Mouse (Mus musculus) stomach, embryonic 15.5 days (tissue): ENCODE measurements around the gene Bhmt2. TPM values are rescaled to one million over a fixed set of nuclear protein-coding genes. Genes with fewer than 3 reads are reported as not detected.

Source experiments
- ATAC-seq: fragments of 200-750 bp; cut with Nextera tagmentation; 2 replicates; pipeline ENCODE4 v1.8.0; 2017; ENCODE audit warnings: low read depth, moderate number of reproducible peaks, moderate TSS enrichment; ENCODE audit not compliant: insufficient read depth, low FRiP score
- H3K27ac ChIP-seq: fragments of 300-500 bp; sonication (generic); 2 replicates; pipeline ENCODE4 v1.5.1; 2015; ENCODE audit warnings: mild to moderate bottlenecking, inconsistent platforms
- H3K27me3 ChIP-seq: fragments of 300-500 bp; sonication (generic); replicated peaks from 2 replicates; pipeline ENCODE4 v1.6.1; 2015; ENCODE audit warnings: inconsistent platforms
- H3K36me3 ChIP-seq: fragments of 300-500 bp; sonication (generic); 2 replicates; pipeline ENCODE4 v1.6.1; 2015; ENCODE audit warnings: inconsistent platforms
- H3K4me1 ChIP-seq: fragments of 300-500 bp; sonication (generic); 2 replicates; pipeline ENCODE4 v1.6.1; 2015; ENCODE audit warnings: inconsistent platforms
- H3K4me2 ChIP-seq: fragments of 300-500 bp; sonication (generic); 2 replicates; pipeline ENCODE4 v1.6.1; 2015; ENCODE audit warnings: mild to moderate bottlenecking, inconsistent platforms
- H3K4me3 ChIP-seq: fragments of 300-500 bp; sonication (generic); replicated peaks from 2 replicates; pipeline ENCODE4 v1.5.1; 2015; ENCODE audit warnings: inconsistent platforms
- H3K9ac ChIP-seq: fragments of 300-500 bp; sonication (generic); 2 replicates; pipeline ENCODE4 v1.6.1; 2015; ENCODE audit warnings: inconsistent platforms
- H3K9me3 ChIP-seq: fragments of 300-500 bp; sonication (generic); 2 replicates; pipeline ENCODE4 v1.6.1; 2016; ENCODE audit warnings: inconsistent platforms
- WGBS: fragments of 180-500 bp; shearing (Covaris S2); methylation state at CpG from one replicate; pipeline ENCODE4 v1.1.7; 2015; 5-methylcytosine and 5-hydroxymethylcytosine counted together
- polyA plus RNA-seq: library from polyadenylated mRNA; unstranded; fragments of >200 nt; fragmentation: Nextera tagmentation; extraction: Ambion mirVana; gene quantifications from 2 replicates; pipeline ENCODE4 v1.2.1, GENCODE M21; 2015

The Bhmt2 gene
- polyA plus RNA-seq, 1 experiment from 2014 or later, result 2.2 TPM

DNA sequence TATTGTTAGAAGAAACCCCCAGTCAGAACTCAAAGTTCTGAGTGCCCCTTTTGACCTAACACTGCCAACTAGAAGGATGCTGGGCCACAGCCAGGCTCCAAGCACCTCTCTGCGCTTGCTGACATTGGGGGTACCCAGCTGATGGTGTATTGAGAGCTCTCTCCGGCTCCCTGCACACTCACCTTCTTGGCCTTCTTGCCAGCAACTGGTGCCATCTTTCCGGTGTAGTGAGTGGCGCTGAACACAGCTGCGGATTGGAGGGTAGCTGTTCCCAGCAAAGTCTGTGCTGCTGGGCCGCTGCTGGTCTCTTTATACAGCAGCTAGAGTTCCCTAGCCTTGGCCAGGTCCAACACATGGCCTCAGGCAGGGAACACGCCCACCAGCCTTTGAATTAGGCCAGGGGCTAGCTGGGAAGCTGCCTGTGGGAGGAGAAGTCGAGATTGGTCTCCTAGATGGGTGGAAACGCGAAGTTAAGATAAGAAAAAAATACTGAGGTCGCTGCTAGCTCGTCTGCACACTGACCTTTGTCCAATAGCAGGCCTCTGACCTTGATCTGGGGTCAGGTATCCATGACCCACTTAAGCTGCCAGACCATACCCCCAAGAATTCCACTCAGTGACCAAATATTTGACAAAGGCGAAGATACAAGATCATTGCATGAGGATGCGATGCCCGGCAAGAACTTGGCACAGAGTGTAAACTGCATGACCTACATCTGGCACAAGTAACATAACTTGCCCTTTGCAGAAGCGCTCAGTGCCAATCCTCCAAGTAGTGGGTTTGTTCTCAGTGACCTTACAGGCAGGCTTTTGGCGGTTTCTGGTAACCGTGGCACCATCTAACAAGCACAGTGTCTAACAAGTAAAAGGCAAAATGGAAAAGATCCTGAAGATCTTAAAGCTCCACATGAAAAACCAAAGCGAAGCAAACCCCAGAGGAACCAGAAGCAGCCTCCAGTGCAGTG is 36.5 kb downstream of the Bhmt2 start, which contains the start of gene Bhmt:
Bhmt (minus strand) TSS at position 680 of the 964 bp plus-strand sequence.
- no peak within 1 kb of the TSS for H3K27ac ChIP-seq
- no peaks in the 10 kb centered on the region for H3K36me3 ChIP-seq
- H3K27me3 ChIP-seq, result no peaks in the 10 kb centered on the region
- H3K9me3 ChIP-seq, result no peaks in the 10 kb centered on the region
- 63% methylated on average over 19 of the region's 19 CpGs for WGBS
- ATAC-seq, result no peak
- H3K9ac ChIP-seq, result no peak within 1 kb of the TSS
- no peak within 1 kb of the TSS for H3K4me3 ChIP-seq
- H3K4me2 ChIP-seq, result no peak within 1 kb of the TSS
- H3K4me1 ChIP-seq, result no peaks in the 10 kb centered on the region

DNA sequence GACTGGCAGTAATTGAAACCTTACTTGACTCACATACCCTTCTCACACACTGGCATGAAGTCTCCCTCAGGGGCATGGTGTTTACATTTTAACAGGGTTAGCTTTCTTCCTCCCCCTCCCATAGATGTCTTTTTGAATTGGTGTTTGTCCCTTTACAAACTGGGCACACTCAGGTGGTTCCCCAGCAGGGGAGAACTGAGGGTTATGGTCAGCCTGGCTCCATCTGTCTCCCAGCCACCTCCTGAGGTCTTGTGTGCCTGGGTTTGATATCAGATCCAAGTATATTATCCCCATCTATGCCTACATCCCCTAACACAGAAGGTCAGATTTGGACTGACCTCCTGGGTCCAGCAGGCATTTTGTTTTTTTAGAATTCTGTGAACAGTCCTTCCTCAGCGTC is 37.5 kb downstream of the Bhmt2 start:
- Histone ChIP-seq H3K9me3 (no peaks in the 10 kb centered on the region), H3K27me3 (no peaks in the 10 kb centered on the region), H3K4me3 (no peak overlapping the region), H3K4me2 (no peak overlapping the region), H3K27ac (no peak overlapping the region), H3K4me1 (no peaks in the 10 kb centered on the region), H3K9ac (no peak overlapping the region), H3K36me3 (no peaks in the 10 kb centered on the region)
- no peak for ATAC-seq
- 67% methylated on average over 1 of the region's 1 CpGs for WGBS

DNA sequence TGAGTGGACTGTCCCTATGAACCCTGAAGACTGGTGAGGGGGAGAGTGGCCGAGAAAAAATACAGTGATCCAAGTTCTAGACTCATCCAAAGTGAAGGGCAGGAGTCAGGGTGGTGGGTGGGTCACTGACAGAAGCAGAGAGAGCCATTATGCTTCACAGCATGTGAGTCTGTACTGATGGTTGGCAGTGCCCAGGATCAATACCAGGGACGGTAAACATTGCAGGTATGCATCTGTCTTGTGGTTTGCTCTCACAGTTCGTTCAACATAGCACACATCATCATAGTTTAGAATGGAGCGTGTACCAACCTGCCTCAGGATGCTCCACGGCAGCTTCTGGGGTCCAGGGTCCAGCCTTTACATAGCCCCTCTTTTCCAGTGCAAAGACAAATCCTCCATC is 41.2 kb downstream of the Bhmt2 start:
- no peak overlapping the region for H3K27ac ChIP-seq
- no peaks in the 10 kb centered on the region for H3K9me3 ChIP-seq
- no peak overlapping the region for H3K4me2 ChIP-seq
- no peaks in the 10 kb centered on the region for H3K27me3 ChIP-seq
- H3K9ac ChIP-seq, result no peak overlapping the region
- no peaks in the 10 kb centered on the region for H3K36me3 ChIP-seq
- no peak overlapping the region for H3K4me3 ChIP-seq
- H3K4me1 ChIP-seq, result no peaks in the 10 kb centered on the region
- no peak for ATAC-seq
- WGBS, result 81% methylated on average over 5 of the region's 5 CpGs

DNA sequence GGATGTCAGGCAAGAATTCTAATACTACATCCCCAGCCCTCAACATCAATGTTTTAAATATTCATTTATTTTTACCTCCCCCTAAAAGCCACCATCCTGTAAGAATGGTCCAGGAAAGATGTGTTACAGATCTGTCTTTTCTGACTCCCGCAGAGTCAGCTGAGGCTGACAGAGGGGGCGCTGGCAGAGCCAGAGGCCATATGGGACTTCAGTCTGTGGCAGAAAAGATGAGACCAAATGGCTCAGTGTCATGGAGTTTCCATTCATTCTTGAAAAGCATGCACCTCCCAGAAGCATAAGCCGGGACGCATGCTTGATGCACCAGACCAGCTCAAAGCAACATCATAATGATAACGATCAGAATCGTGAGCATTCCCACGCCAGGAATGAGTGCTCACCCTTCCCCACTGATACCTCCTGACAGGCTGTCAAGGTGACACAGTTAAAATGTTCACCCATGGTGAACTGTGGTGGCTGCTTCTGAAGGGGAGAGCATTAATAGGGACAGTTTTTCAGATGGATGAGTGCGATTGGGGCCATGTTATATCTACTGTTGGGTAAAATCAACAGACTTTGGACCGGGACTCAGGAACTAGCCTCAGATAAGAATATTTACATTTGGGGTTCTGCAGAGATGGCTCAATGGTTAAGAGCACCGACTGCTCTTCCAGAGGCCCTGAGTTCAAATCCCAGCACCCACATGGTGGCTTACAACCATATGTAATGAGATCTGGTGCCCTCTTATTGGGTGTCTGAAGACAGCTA is 43.0 kb downstream of the Bhmt2 start:
- 73% methylated on average over 10 of the region's 10 CpGs for WGBS
- no peak overlapping the region for H3K4me2 ChIP-seq
- no peaks in the 10 kb centered on the region for H3K9me3 ChIP-seq
- no peak overlapping the region for H3K27ac ChIP-seq
- H3K27me3 ChIP-seq, result no peaks in the 10 kb centered on the region
- no peak overlapping the region for H3K9ac ChIP-seq
- H3K4me3 ChIP-seq, result no peak overlapping the region
- no peak for ATAC-seq
- no peaks in the 10 kb centered on the region for H3K36me3 ChIP-seq
- no peaks in the 10 kb centered on the region for H3K4me1 ChIP-seq

DNA sequence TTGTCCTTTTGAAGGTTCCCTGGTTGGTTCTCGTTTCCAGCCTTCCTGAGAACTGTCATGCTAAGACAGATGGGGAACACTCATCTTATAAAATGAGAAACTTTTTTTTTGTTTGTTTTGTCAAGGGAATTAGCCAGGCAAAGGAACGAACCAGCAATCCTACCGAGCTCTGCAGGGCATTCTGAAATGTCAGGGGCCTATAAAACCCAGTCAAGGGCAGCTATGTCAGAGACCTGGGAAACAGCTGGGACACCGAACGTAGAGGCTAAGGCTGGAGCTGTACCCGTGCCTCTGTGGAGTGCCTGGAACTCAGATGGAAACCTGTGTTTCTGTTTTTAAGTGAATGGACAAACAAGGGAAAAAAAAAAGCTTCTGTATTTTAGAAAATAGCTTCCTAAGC is 45.2 kb downstream of the Bhmt2 start:
- no peak overlapping the region for H3K4me3 ChIP-seq
- H3K9ac ChIP-seq, result no peak overlapping the region
- no peaks in the 10 kb centered on the region for H3K4me1 ChIP-seq
- 38% methylated on average over 6 of the region's 6 CpGs for WGBS
- no peak for ATAC-seq
- no peaks in the 10 kb centered on the region for H3K9me3 ChIP-seq
- H3K27ac ChIP-seq, result no peak overlapping the region
- H3K27me3 ChIP-seq, result no peaks in the 10 kb centered on the region
- H3K4me2 ChIP-seq, result no peak overlapping the region
- H3K36me3 ChIP-seq, result no peaks in the 10 kb centered on the region

DNA sequence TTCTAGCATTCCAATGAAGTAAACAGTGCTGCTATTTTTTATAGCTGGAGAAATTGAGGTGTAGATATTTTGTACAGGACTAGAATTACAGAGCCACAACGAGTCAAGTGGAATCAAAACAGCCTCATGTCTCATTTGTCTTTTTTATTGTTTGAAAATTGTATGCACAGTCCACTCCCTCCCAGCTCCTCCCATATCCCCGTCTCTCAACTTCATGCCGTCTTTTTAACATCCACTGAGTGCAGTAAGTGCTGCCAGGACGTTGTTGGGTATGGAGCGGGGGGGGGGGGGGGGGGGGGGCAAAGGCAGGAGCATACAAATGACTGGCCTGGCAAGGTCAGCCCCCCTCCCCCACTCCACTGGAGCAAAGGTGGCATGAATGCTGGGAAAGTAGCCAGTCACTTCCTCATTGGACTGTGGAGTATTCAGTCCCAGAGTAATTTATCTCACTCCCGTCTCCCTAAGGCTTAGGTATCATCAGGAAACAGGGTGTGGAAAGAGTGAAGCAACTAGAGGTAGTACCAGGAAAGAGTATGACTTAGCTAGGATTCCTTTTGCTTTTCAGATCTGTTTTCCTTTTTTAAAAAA is 59.6 kb downstream of the Bhmt2 start:
- 22% methylated on average over 6 of the region's 6 CpGs for WGBS
- H3K36me3 ChIP-seq, result no peaks in the 10 kb centered on the region
- no peaks in the 10 kb centered on the region for H3K9me3 ChIP-seq
- no peak overlapping the region for H3K27ac ChIP-seq
- H3K4me3 ChIP-seq, result no peak overlapping the region
- no peak overlapping the region for H3K9ac ChIP-seq
- no peak overlapping the region for H3K4me2 ChIP-seq
- H3K4me1 ChIP-seq, result no peaks in the 10 kb centered on the region
- H3K27me3 ChIP-seq, result no peaks in the 10 kb centered on the region
- ATAC-seq, result peak; percentile 40; the same call in 1 of the 2 replicates

DNA sequence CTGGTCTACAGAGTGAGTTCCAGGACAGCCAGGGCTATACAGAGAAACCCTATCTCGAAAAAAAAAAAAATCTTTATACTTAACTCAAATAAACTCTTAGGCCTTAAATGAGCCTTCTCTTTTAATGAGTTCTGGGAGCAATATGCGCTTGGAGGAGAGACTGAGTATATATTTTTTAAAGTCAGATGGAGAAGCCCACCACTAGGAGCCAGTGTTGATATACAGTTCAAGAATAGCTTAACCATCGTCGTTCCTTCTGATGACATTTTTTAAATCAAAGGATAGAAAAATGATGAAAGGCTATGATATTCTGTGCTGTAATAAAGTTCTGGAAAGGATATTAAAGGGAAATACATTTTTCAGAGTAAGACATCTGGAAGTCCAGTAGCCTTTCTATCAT is 60.3 kb downstream of the Bhmt2 start:
- 57% methylated on average over 4 of the region's 4 CpGs for WGBS
- ATAC-seq, result no peak
- no peaks in the 10 kb centered on the region for H3K4me1 ChIP-seq
- H3K27ac ChIP-seq, result no peak overlapping the region
- H3K4me3 ChIP-seq, result no peak overlapping the region
- no peak overlapping the region for H3K9ac ChIP-seq
- H3K27me3 ChIP-seq, result no peaks in the 10 kb centered on the region
- no peaks in the 10 kb centered on the region for H3K36me3 ChIP-seq
- H3K9me3 ChIP-seq, result no peaks in the 10 kb centered on the region
- H3K4me2 ChIP-seq, result no peak overlapping the region

DNA sequence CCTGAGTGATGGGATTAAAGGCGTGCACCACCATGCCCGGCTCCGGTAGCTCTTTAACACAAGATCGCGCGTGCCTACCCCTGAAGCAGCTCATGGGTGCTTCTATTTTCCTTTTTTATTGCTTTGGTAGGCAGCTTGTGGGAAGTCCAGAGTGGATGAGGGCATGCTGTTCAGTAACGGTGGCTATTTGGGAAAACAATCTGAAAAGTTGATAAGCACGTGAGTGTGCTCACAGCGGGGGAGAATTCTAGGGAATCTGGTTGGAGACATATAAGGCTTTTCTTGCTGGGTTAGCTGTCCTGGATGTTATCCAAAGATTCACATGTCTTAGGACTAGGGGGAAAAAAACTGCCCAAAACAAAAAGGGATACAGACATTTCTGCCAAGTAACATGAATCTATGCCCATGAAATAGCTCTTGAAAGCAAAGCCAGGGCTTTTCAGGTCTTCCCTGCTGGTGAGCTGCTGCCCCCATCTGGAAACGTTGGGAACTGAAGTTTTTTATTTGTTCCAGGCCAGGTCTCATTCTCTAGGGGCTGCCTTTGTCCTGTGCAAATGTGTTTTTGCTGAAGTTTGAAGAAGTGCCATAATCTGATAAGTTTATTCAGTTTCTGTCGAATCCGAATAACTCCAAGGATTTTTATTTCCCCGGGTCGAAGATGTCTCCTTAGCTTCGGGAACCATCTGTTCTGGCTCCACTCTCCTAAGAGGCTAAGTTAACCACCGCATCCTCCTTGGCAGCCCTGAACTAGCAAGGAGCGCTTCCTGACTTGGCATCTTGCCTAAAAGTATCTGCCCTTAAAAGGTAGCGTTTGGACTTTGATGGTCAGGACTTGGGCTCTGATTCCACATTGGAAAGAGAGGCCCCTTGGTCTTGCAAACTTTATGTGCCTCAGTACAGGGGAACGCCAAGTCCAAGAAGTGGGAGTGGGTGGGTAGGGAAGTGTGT is 61.2 kb downstream of the Bhmt2 start:
- no peak overlapping the region for H3K4me3 ChIP-seq
- 48% methylated on average over 19 of the region's 19 CpGs for WGBS
- H3K9ac ChIP-seq, result no peak overlapping the region
- H3K4me2 ChIP-seq, result no peak overlapping the region
- 0 out of 2 replicates have a peak, but pooled peaks have one; percentile 32 for ATAC-seq
- H3K27ac ChIP-seq, result 0 out of 2 replicates have a peak overlapping the region, but pooled peaks have one; percentile 3
- no peaks in the 10 kb centered on the region for H3K27me3 ChIP-seq
- no peaks in the 10 kb centered on the region for H3K4me1 ChIP-seq
- H3K36me3 ChIP-seq, result no peaks in the 10 kb centered on the region
- H3K9me3 ChIP-seq, result no peaks in the 10 kb centered on the region

DNA sequence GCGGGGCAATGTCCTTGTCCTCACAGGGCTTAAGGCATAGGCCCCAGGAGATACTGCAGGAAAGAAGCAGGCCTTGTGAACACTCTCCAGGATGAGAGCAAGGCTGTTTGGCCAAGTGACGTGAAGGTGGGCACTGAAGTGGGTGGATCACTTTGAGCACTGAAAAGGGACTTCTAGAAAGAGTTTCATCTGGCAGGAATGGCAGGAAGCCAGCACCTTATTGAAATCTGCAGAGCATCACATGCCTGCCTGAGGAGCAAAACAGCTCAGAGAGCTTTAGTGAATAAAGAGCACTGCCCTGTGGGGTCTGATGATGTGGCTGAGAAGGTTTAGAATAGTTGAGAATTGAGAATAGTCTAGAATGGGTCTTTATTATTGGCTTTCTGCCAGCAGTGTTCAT is 65.6 kb downstream of the Bhmt2 start:
- WGBS, result 73% methylated on average over 2 of the region's 2 CpGs
- no peak for ATAC-seq

DNA sequence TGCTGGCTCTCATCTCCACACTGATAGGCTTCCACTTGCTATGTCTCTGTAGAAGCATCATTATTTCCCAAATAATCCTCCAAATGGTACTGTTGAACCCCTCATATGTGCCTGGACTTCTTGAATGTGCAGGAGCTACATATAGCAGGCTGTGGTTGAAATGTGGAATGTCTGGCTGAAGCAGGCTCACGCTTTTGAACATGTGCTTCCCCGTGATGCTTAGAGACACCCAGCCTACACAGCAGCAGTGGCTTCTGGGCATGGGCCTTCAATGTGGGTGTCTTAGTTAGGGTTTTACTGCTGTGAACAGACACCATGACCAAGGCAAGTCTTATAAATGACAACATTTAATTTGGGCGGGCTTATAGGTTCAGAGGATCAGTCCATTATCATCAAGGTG is 66.4 kb downstream of the Bhmt2 start:
- Histone ChIP-seq H3K27me3 (no peaks in the 10 kb centered on the region), H3K9ac (no peak overlapping the region), H3K4me3 (no peak overlapping the region), H3K36me3 (no peaks in the 10 kb centered on the region), H3K27ac (no peak overlapping the region), H3K4me2 (no peak overlapping the region), H3K4me1 (no peaks in the 10 kb centered on the region), H3K9me3 (no peaks in the 10 kb centered on the region)
- ATAC-seq, result no peak
- WGBS, result 89% methylated on average over 3 of the region's 3 CpGs

More for the DNA sequence above, 65.6 kb downstream of the Bhmt2 start:
- H3K27me3 ChIP-seq, result no peaks in the 10 kb centered on the region
- no peak overlapping the region for H3K4me2 ChIP-seq
- no peaks in the 10 kb centered on the region for H3K9me3 ChIP-seq
- no peak overlapping the region for H3K27ac ChIP-seq
- no peaks in the 10 kb centered on the region for H3K4me1 ChIP-seq
- no peak overlapping the region for H3K9ac ChIP-seq
- H3K4me3 ChIP-seq, result no peak overlapping the region
- H3K36me3 ChIP-seq, result no peaks in the 10 kb centered on the region
